Mouse (Mus musculus): ENCODE results near the gene Cdx2. TPM values are rescaled to one million over a fixed set of nuclear protein-coding genes. Genes with fewer than 3 reads are reported as not detected.

Gene Cdx2
- total RNA-seq (2014; fragmentation: Nextera tagmentation) = not detected in 2 replicates
- total RNA-seq (2017) = not detected in 2 replicates

GRCm38 (mm10) chr5:147306638-147307397, at the start of gene Cdx2:
Gene Cdx2, minus strand, starts transcription at chr5:147307270.
- ATAC-seq (replicated peaks; ENCODE audit: poor library complexity, severe bottlenecking) = peak; percentile 31

- 0 out of 2 replicates have a peak, but pooled peaks have one; percentile 15 for ATAC-seq (replicated peaks; ENCODE audit: poor library complexity, severe bottlenecking)
Measured at GRCm38 (mm10) chr5:147356260-147357055, 49.4 kb upstream of the Cdx2 start.

- ATAC-seq (replicated peaks; ENCODE audit: poor library complexity, severe bottlenecking) = no peak
Measured at GRCm38 (mm10) chr5:147355788-147356187, 48.7 kb upstream of the Cdx2 start.

GRCm38 (mm10) chr5:147354985-147355384, 47.9 kb upstream of the Cdx2 start:
- no peak for ATAC-seq (replicated peaks; ENCODE audit: poor library complexity, severe bottlenecking)

GRCm38 (mm10) chr5:147354161-147354780, 47.2 kb upstream of the Cdx2 start:
- peak; percentile 70 for ATAC-seq (replicated peaks; ENCODE audit: poor library complexity, severe bottlenecking)

- peak; percentile 11; the same call in 1 of the 2 replicates for ATAC-seq (replicated peaks; ENCODE audit: poor library complexity, severe bottlenecking)
Measured at GRCm38 (mm10) chr5:147351931-147352330, 44.9 kb upstream of the Cdx2 start.

- ATAC-seq (replicated peaks; ENCODE audit: poor library complexity, severe bottlenecking) = no peak
Measured at GRCm38 (mm10) chr5:147345981-147346380, 38.9 kb upstream of the Cdx2 start.

- no peak for ATAC-seq (replicated peaks; ENCODE audit: poor library complexity, severe bottlenecking)
Measured at GRCm38 (mm10) chr5:147343904-147344303, 36.8 kb upstream of the Cdx2 start.

GRCm38 (mm10) chr5:147342901-147343300, 35.8 kb upstream of the Cdx2 start:
- ATAC-seq (replicated peaks; ENCODE audit: poor library complexity, severe bottlenecking) = no peak

- peak; percentile 84 for ATAC-seq (replicated peaks; ENCODE audit: poor library complexity, severe bottlenecking)
Measured at GRCm38 (mm10) chr5:147340741-147341414, 33.8 kb upstream of the Cdx2 start.

GRCm38 (mm10) chr5:147339560-147339959, 32.5 kb upstream of the Cdx2 start:
- ATAC-seq (replicated peaks; ENCODE audit: poor library complexity, severe bottlenecking) = peak; percentile 84

GRCm38 (mm10) chr5:147338967-147339366, 31.9 kb upstream of the Cdx2 start:
- no peak for ATAC-seq (replicated peaks; ENCODE audit: poor library complexity, severe bottlenecking)

GRCm38 (mm10) chr5:147332711-147333110, 25.6 kb upstream of the Cdx2 start:
- ATAC-seq (replicated peaks; ENCODE audit: poor library complexity, severe bottlenecking) = no peak

- peak; percentile 96 for ATAC-seq (replicated peaks; ENCODE audit: poor library complexity, severe bottlenecking)
Measured at GRCm38 (mm10) chr5:147331547-147331946, 24.5 kb upstream of the Cdx2 start.

- no peak for ATAC-seq (replicated peaks; ENCODE audit: poor library complexity, severe bottlenecking)
Measured at GRCm38 (mm10) chr5:147329946-147330345, 22.9 kb upstream of the Cdx2 start.

- no peak for ATAC-seq (replicated peaks; ENCODE audit: poor library complexity, severe bottlenecking)
Measured at GRCm38 (mm10) chr5:147327636-147328035, 20.6 kb upstream of the Cdx2 start.

GRCm38 (mm10) chr5:147325931-147326330, 18.9 kb upstream of the Cdx2 start:
- no peak for ATAC-seq (replicated peaks; ENCODE audit: poor library complexity, severe bottlenecking)

- peak; percentile 74 for ATAC-seq (replicated peaks; ENCODE audit: poor library complexity, severe bottlenecking)
Measured at GRCm38 (mm10) chr5:147323237-147323917, 16.3 kb upstream of the Cdx2 start.

- ATAC-seq (replicated peaks; ENCODE audit: poor library complexity, severe bottlenecking) = no peak
Measured at GRCm38 (mm10) chr5:147322183-147322582, 15.1 kb upstream of the Cdx2 start, which contains the start of gene Urad. Gene Urad, minus strand, starts transcription at chr5:147322440.

- peak; percentile 73 for ATAC-seq (replicated peaks; ENCODE audit: poor library complexity, severe bottlenecking)
Measured at GRCm38 (mm10) chr5:147319653-147320052, 12.6 kb upstream of the Cdx2 start.

All from granulocyte monocyte progenitor cell, adult 5-6 weeks (primary cell).